Mouse (Mus musculus): ENCODE results near the gene Arl9. TPM values are rescaled to one million over a fixed set of nuclear protein-coding genes. Genes with fewer than 3 reads are reported as not detected.
A peak's percentile ranks its signal among the peaks of the same experiment; 100 is the strongest.

Gene Arl9
- total and polyA plus RNA-seq, 3 experiments: 1.6 to 1.7 TPM; not detected in 1

DNA sequence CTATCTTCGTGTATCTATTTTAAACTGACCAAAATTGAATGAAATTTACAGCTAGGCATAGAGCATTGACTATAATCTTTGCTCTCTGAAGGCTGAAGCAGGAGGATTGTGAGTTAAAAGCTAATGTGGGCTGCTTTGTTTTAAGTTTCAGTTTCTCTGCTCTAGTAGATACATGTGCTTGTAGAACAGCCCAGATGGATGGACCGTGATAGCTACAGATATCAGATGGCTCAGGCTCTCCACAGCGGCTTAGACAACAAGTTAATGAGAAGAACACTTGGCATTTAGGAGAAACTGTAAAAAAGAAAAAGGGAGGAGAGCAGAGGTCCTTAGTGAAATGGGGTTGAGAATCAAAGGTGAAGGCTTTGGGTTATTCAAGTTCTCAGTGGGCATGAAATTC is 13.1 kb upstream of the Arl9 start (continued):
- TF ChIP-seq GABPA (IDR thresholded peaks at IDR 0.05; ENCODE audit: low read depth, low read length): no peak
- no peak for TF ChIP-seq MAZ (IDR thresholded peaks at IDR 0.05; ENCODE audit: low read depth, low read length)
- TF ChIP-seq MYC (IDR thresholded peaks at IDR 0.05; ENCODE audit: low read depth, low read length): peak; percentile 71; the same call in 1 of the 2 replicates
- no peak for TF ChIP-seq CHD2 (IDR thresholded peaks at IDR 0.05; ENCODE audit: low read length)
- no peak for TF ChIP-seq ELF1 (IDR thresholded peaks at IDR 0.05; ENCODE audit: low read depth, low read length)
- no peak for TF ChIP-seq E2F4 (IDR thresholded peaks at IDR 0.05; ENCODE audit: borderline replicate concordance, low read depth, low read length)
- peak; percentile 38; the same call in 1 of the 2 replicates for TF ChIP-seq MAX (IDR thresholded peaks at IDR 0.05; ENCODE audit: low read length)
- TF ChIP-seq TBP (IDR thresholded peaks at IDR 0.05; ENCODE audit: low read depth, low read length): no peak
- no peak for TF ChIP-seq POLR2A (IDR thresholded peaks at IDR 0.05; ENCODE audit: control insufficient read depth in 1 of 2, insufficient read depth in 1 of 2, low read depth in 1 of 2, low read length in 2 of 2, poor library complexity in 1 of 2)
- TF ChIP-seq RCOR1 (IDR thresholded peaks at IDR 0.05; ENCODE audit: low read depth, low read length): 0 out of 2 replicates have a peak, but pooled peaks have one; percentile 18
- TF ChIP-seq MYB (IDR thresholded peaks at IDR 0.05; ENCODE audit: low read depth, low read length): no peak
- peak; percentile 71; the same call in 1 of the 2 replicates for TF ChIP-seq TCF12 (IDR thresholded peaks at IDR 0.05; ENCODE audit: low read depth, low read length)
- peak; percentile 55 to 75 for TF ChIP-seq EP300 (IDR thresholded peaks at IDR 0.05; ENCODE audit: low read depth in 1 of 2, low read length in 2 of 2)
- TF ChIP-seq CTCF (IDR thresholded peaks at IDR 0.05 in 2 of 3, conservative IDR thresholded peaks at IDR 0.05 in 1 of 3; ENCODE audit: control insufficient read depth in 1 of 3, insufficient read depth in 1 of 3, low read depth in 2 of 3, low read length in 3 of 3, poor library complexity in 1 of 3, severe bottlenecking in 1 of 3): no peak
- TF ChIP-seq ZMIZ1 (IDR thresholded peaks at IDR 0.05; ENCODE audit: low read depth, low read length): no peak
- TF ChIP-seq TAL1 (IDR thresholded peaks at IDR 0.05; ENCODE audit: low read length): 0 out of 2 replicates have a peak, but pooled peaks have one; percentile 4
- no peak for TF ChIP-seq JUND (IDR thresholded peaks at IDR 0.05; ENCODE audit: low read depth, low read length)

DNA sequence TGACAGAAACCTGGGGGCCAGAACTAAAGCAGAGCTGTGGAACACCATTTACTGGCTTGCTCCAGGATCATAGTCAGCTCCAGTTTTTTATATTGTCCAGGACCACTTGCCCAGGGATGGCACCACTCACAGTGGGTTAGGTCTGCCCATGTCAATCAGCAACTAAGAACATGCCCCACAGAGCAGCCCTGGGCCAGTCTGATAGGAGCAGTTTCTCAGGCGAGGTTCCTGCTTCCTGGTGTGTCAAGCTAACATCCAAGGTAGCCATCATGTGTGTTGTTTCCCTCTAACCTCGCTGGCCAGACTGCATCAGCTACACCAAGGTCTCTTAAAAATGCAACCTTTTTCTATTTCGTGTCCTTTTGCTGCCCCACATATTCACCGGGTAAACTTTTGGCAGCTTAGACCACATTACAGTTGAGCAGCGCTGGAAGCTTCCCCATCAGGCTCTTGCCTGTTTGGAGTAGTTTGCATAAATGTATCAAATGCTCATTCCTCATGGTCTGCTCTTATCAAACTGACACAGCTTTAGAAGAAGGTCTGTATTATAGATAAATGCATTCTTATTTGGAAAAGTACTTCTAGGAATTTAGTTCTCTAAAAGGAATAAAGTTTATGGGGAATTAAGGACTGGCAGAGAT is 10.6 kb upstream of the Arl9 start:
- H3K79me2 ChIP-seq (ENCODE audit: control insufficient read depth, insufficient read depth, low read length, poor library complexity): no peaks in the 10 kb centered on the region; the same call in 1 of the 2 replicates
- peak; percentile 80 for DNase-seq (ENCODE audit: low read depth, low spot score)
- H3K4me3 ChIP-seq (ENCODE audit: control insufficient read depth in 1 of 2, insufficient read depth in 1 of 2, low read depth in 2 of 2, low read length in 2 of 2): no peak overlapping the region
- H3K4me1 ChIP-seq (ENCODE audit: control insufficient read depth in 1 of 2, insufficient read depth in 2 of 2, low read length in 2 of 2): peaks cover 19 to 27% of the 10 kb centered on the region in 2 experiments
- peak overlapping the region; percentile 86 for H3K27ac ChIP-seq (ENCODE audit: control insufficient read depth, low read depth, low read length)
- peaks cover 40 to 55% of the 10 kb centered on the region in 2 experiments for H3K36me3 ChIP-seq (ENCODE audit: control insufficient read depth in 1 of 2, insufficient read depth in 2 of 2, low read length in 2 of 2)
- H3K9ac ChIP-seq (ENCODE audit: control insufficient read depth, low read depth, low read length, poor library complexity, severe bottlenecking): peak overlapping the region; percentile 18
- no peaks in the 10 kb centered on the region for H3K27me3 ChIP-seq (ENCODE audit: control insufficient read depth in 1 of 2, insufficient read depth in 2 of 2, low read length in 2 of 2)
- H3K9me3 ChIP-seq (replicated peaks; ENCODE audit: insufficient read depth, low read length): no peaks in the 10 kb centered on the region
- no peak for TF ChIP-seq ZC3H11A (IDR thresholded peaks at IDR 0.05; ENCODE audit: low read depth, low read length)
- no peak for TF ChIP-seq ZMIZ1 (IDR thresholded peaks at IDR 0.05; ENCODE audit: low read depth, low read length)
- no peak for TF ChIP-seq POLR2AphosphoS5 (IDR thresholded peaks at IDR 0.05; ENCODE audit: borderline replicate concordance, low read depth, low read length)
- TF ChIP-seq POLR2A (IDR thresholded peaks at IDR 0.05; ENCODE audit: control insufficient read depth in 1 of 2, insufficient read depth in 1 of 2, low read depth in 1 of 2, low read length in 2 of 2, poor library complexity in 1 of 2): no peak
- no peak for TF ChIP-seq ZKSCAN1 (IDR thresholded peaks at IDR 0.05; ENCODE audit: low read depth, low read length)
- TF ChIP-seq JUND (IDR thresholded peaks at IDR 0.05; ENCODE audit: low read depth, low read length): no peak
- peak; percentile 88 for TF ChIP-seq GATA1 (IDR thresholded peaks at IDR 0.05; ENCODE audit: low read depth, low read length)
- no peak for TF ChIP-seq MAFK (IDR thresholded peaks at IDR 0.05; ENCODE audit: borderline replicate concordance, low read depth, low read length)
- no peak for TF ChIP-seq RAD21 (IDR thresholded peaks at IDR 0.05; ENCODE audit: low read depth, low read length)
- peak; percentile 83 for TF ChIP-seq TAL1 (IDR thresholded peaks at IDR 0.05; ENCODE audit: low read length)
- TF ChIP-seq NRF1 (IDR thresholded peaks at IDR 0.05; ENCODE audit: insufficient read depth, low read depth, low read length, poor library complexity, severe bottlenecking): no peak
- no peak for TF ChIP-seq GABPA (IDR thresholded peaks at IDR 0.05; ENCODE audit: low read depth, low read length)
- TF ChIP-seq MYC (IDR thresholded peaks at IDR 0.05; ENCODE audit: low read depth, low read length): peak; percentile 79
- no peak for TF ChIP-seq BHLHE40 (IDR thresholded peaks at IDR 0.05; ENCODE audit: borderline replicate concordance, low read depth, low read length)
- TF ChIP-seq CHD1 (IDR thresholded peaks at IDR 0.05; ENCODE audit: low read depth, low read length): no peak
- no peak for TF ChIP-seq CTCF (IDR thresholded peaks at IDR 0.05 in 2 of 3, conservative IDR thresholded peaks at IDR 0.05 in 1 of 3; ENCODE audit: control insufficient read depth in 1 of 3, insufficient read depth in 1 of 3, low read depth in 2 of 3, low read length in 3 of 3, poor library complexity in 1 of 3, severe bottlenecking in 1 of 3)
- peak; percentile 82 to 87 for TF ChIP-seq EP300 (IDR thresholded peaks at IDR 0.05; ENCODE audit: low read depth in 1 of 2, low read length in 2 of 2)
- TF ChIP-seq ZNF384 (IDR thresholded peaks at IDR 0.05; ENCODE audit: low read depth, low read length): no peak
- TF ChIP-seq USF2 (IDR thresholded peaks at IDR 0.05; ENCODE audit: borderline replicate concordance in 1 of 2, insufficient read depth in 1 of 2, low read depth in 1 of 2, low read length in 2 of 2): no peak
- TF ChIP-seq SMC3 (IDR thresholded peaks at IDR 0.05; ENCODE audit: low read depth, low read length): peak; percentile 21; the same call in 1 of the 2 replicates
- no peak for TF ChIP-seq CHD2 (IDR thresholded peaks at IDR 0.05; ENCODE audit: low read length)
- TF ChIP-seq ETS1 (IDR thresholded peaks at IDR 0.05; ENCODE audit: low read depth, low read length): peak; percentile 75
- TF ChIP-seq HCFC1 (IDR thresholded peaks at IDR 0.05; ENCODE audit: low read depth, low read length): 0 out of 2 replicates have a peak, but pooled peaks have one; percentile 16
- no peak; the same call in 1 of the 2 replicates for TF ChIP-seq RCOR1 (IDR thresholded peaks at IDR 0.05; ENCODE audit: low read depth, low read length)
